Mouse (Mus musculus) stomach, embryonic 15.5 days (tissue): ENCODE results near the gene Igf2bp3. TPM values are rescaled to one million over a fixed set of nuclear protein-coding genes. Genes with fewer than 3 reads are reported as not detected.

ENCODE experiments used
- ATAC-seq: fragments of 200-750 bp; cut with Nextera tagmentation; 2 replicates; pipeline ENCODE4 v1.8.0; 2017; ENCODE audit warnings: low read depth, moderate number of reproducible peaks, moderate TSS enrichment; ENCODE audit not compliant: insufficient read depth, low FRiP score
- H3K27ac ChIP-seq: fragments of 300-500 bp; sonication (generic); 2 replicates; pipeline ENCODE4 v1.5.1; 2015; ENCODE audit warnings: mild to moderate bottlenecking, inconsistent platforms
- H3K27me3 ChIP-seq: fragments of 300-500 bp; sonication (generic); replicated peaks from 2 replicates; pipeline ENCODE4 v1.6.1; 2015; ENCODE audit warnings: inconsistent platforms
- H3K36me3 ChIP-seq: fragments of 300-500 bp; sonication (generic); 2 replicates; pipeline ENCODE4 v1.6.1; 2015; ENCODE audit warnings: inconsistent platforms
- H3K4me1 ChIP-seq: fragments of 300-500 bp; sonication (generic); 2 replicates; pipeline ENCODE4 v1.6.1; 2015; ENCODE audit warnings: inconsistent platforms
- H3K4me2 ChIP-seq: fragments of 300-500 bp; sonication (generic); 2 replicates; pipeline ENCODE4 v1.6.1; 2015; ENCODE audit warnings: mild to moderate bottlenecking, inconsistent platforms
- H3K4me3 ChIP-seq: fragments of 300-500 bp; sonication (generic); replicated peaks from 2 replicates; pipeline ENCODE4 v1.5.1; 2015; ENCODE audit warnings: inconsistent platforms
- H3K9ac ChIP-seq: fragments of 300-500 bp; sonication (generic); 2 replicates; pipeline ENCODE4 v1.6.1; 2015; ENCODE audit warnings: inconsistent platforms
- H3K9me3 ChIP-seq: fragments of 300-500 bp; sonication (generic); 2 replicates; pipeline ENCODE4 v1.6.1; 2016; ENCODE audit warnings: inconsistent platforms
- WGBS: fragments of 180-500 bp; shearing (Covaris S2); methylation state at CpG from one replicate; pipeline ENCODE4 v1.1.7; 2015; 5-methylcytosine and 5-hydroxymethylcytosine counted together
- polyA plus RNA-seq: library from polyadenylated mRNA; unstranded; fragments of >200 nt; fragmentation: Nextera tagmentation; extraction: Ambion mirVana; gene quantifications from 2 replicates; pipeline ENCODE4 v1.2.1, GENCODE M21; 2015

Gene Igf2bp3
- polyA plus RNA-seq, 1 experiment from 2014 or later = 64.3 TPM

- H3K36me3 ChIP-seq = no peaks in the 10 kb centered on the region
- no peak overlapping the region for H3K27ac ChIP-seq
- no peak overlapping the region for H3K9ac ChIP-seq
- H3K4me2 ChIP-seq = no peak overlapping the region
- no peak overlapping the region for H3K4me3 ChIP-seq
- H3K27me3 ChIP-seq = no peaks in the 10 kb centered on the region
- no peaks in the 10 kb centered on the region for H3K4me1 ChIP-seq
- H3K9me3 ChIP-seq = no peaks in the 10 kb centered on the region
- ATAC-seq = no peak
- 63% methylated on average over 5 of the region's 5 CpGs for WGBS
Observed at GRCm38 (mm10) chr6:49052191-49052590, 162.6 kb downstream of the Igf2bp3 start.

- Histone ChIP-seq H3K9ac (no peak overlapping the region), H3K9me3 (no peaks in the 10 kb centered on the region), H3K4me1 (no peaks in the 10 kb centered on the region), H3K36me3 (no peaks in the 10 kb centered on the region), H3K27ac (no peak overlapping the region), H3K4me3 (no peak overlapping the region), H3K27me3 (no peaks in the 10 kb centered on the region), H3K4me2 (no peak overlapping the region)
- ATAC-seq = no peak
- 69% methylated on average over 11 of the region's 11 CpGs for WGBS
Observed at GRCm38 (mm10) chr6:49050677-49051410, 163.9 kb downstream of the Igf2bp3 start.

GRCm38 (mm10) chr6:49048395-49048794, 166.4 kb downstream of the Igf2bp3 start:
- Histone ChIP-seq H3K4me2 (no peak overlapping the region), H3K4me3 (no peak overlapping the region), H3K27ac (no peak overlapping the region), H3K36me3 (no peaks in the 10 kb centered on the region), H3K9me3 (no peaks in the 10 kb centered on the region), H3K27me3 (no peaks in the 10 kb centered on the region), H3K4me1 (no peaks in the 10 kb centered on the region), H3K9ac (no peak overlapping the region)
- ATAC-seq = no peak
- 83% methylated on average over 10 of the region's 10 CpGs for WGBS

- Histone ChIP-seq H3K27ac (no peak overlapping the region), H3K9ac (no peak overlapping the region), H3K9me3 (no peaks in the 10 kb centered on the region), H3K27me3 (no peaks in the 10 kb centered on the region), H3K4me2 (no peak overlapping the region), H3K36me3 (no peaks in the 10 kb centered on the region), H3K4me1 (no peaks in the 10 kb centered on the region), H3K4me3 (no peak overlapping the region)
- WGBS = 67% methylated on average over 10 of the region's 10 CpGs
- no peak for ATAC-seq
Observed at GRCm38 (mm10) chr6:49047848-49048247, 166.9 kb downstream of the Igf2bp3 start.

GRCm38 (mm10) chr6:49046976-49047375, 167.8 kb downstream of the Igf2bp3 start:
- H3K9ac ChIP-seq = no peak overlapping the region
- H3K9me3 ChIP-seq = no peaks in the 10 kb centered on the region
- no peak for ATAC-seq
- H3K4me1 ChIP-seq = no peaks in the 10 kb centered on the region
- H3K27me3 ChIP-seq = no peaks in the 10 kb centered on the region
- H3K4me2 ChIP-seq = no peak overlapping the region
- no peak overlapping the region for H3K4me3 ChIP-seq
- H3K27ac ChIP-seq = no peak overlapping the region
- H3K36me3 ChIP-seq = no peaks in the 10 kb centered on the region
- 73% methylated on average over 8 of the region's 8 CpGs for WGBS

- no peaks in the 10 kb centered on the region for H3K27me3 ChIP-seq
- H3K9ac ChIP-seq = no peak overlapping the region
- H3K4me3 ChIP-seq = no peak overlapping the region
- H3K4me2 ChIP-seq = no peak overlapping the region
- H3K27ac ChIP-seq = no peak overlapping the region
- WGBS = 70% methylated on average over 6 of the region's 6 CpGs
- H3K36me3 ChIP-seq = no peaks in the 10 kb centered on the region
- H3K4me1 ChIP-seq = no peaks in the 10 kb centered on the region
- H3K9me3 ChIP-seq = no peaks in the 10 kb centered on the region
- no peak for ATAC-seq
Observed at GRCm38 (mm10) chr6:49046502-49046901, 168.3 kb downstream of the Igf2bp3 start.

GRCm38 (mm10) chr6:49039470-49040180, 175.1 kb downstream of the Igf2bp3 start:
- H3K9ac ChIP-seq = no peak overlapping the region
- H3K27me3 ChIP-seq = no peaks in the 10 kb centered on the region
- H3K9me3 ChIP-seq = no peaks in the 10 kb centered on the region
- no peaks in the 10 kb centered on the region for H3K36me3 ChIP-seq
- ATAC-seq = no peak
- H3K4me1 ChIP-seq = 0 out of 2 replicates have a peak, but pooled peaks cover 4% of the 10 kb centered on the region
- WGBS = 14% methylated on average over 18 of the region's 18 CpGs
- peak overlapping the region; percentile 33 for H3K4me3 ChIP-seq
- no peak overlapping the region for H3K27ac ChIP-seq
- peak overlapping the region; percentile 51 for H3K4me2 ChIP-seq

GRCm38 (mm10) chr6:49037268-49037662, 177.5 kb downstream of the Igf2bp3 start:
- Histone ChIP-seq H3K4me3 (no peak overlapping the region), H3K27ac (no peak overlapping the region), H3K4me2 (no peak overlapping the region), H3K36me3 (no peaks in the 10 kb centered on the region), H3K4me1 (0 out of 2 replicates have a peak, but pooled peaks cover 4% of the 10 kb centered on the region), H3K27me3 (no peaks in the 10 kb centered on the region), H3K9me3 (no peaks in the 10 kb centered on the region), H3K9ac (no peak overlapping the region)
- WGBS = 63% methylated on average over 12 of the region's 12 CpGs
- ATAC-seq = no peak

- ATAC-seq = no peak
- Histone ChIP-seq H3K4me2 (0 out of 2 replicates have a peak within 1 kb of the TSS, but pooled peaks have one; percentile 17), H3K27me3 (no peaks in the 10 kb centered on the region), H3K4me3 (no peak within 1 kb of the TSS; the same call in 1 of the 2 replicates), H3K9me3 (no peaks in the 10 kb centered on the region), H3K9ac (no peak within 1 kb of the TSS), H3K36me3 (no peaks in the 10 kb centered on the region), H3K27ac (no peak within 1 kb of the TSS), H3K4me1 (0 out of 2 replicates have a peak, but pooled peaks cover 4% of the 10 kb centered on the region)
- 36% methylated on average over 28 of the region's 28 CpGs for WGBS
Observed at GRCm38 (mm10) chr6:49036275-49037267, 178.2 kb downstream of the Igf2bp3 start, which contains the start of gene Gpnmb. Gene Gpnmb (plus strand): TSS chr6:49036546.
